Mouse (Mus musculus) urinary bladder, postnatal 25 days (tissue): ENCODE measurements around the gene Slbp.

Source experiments
- DNase-seq: peaks from one replicate; pipeline ENCODE4 v3.0.0; 2022; ENCODE audit warnings: low spot score

The Slbp gene

DNA sequence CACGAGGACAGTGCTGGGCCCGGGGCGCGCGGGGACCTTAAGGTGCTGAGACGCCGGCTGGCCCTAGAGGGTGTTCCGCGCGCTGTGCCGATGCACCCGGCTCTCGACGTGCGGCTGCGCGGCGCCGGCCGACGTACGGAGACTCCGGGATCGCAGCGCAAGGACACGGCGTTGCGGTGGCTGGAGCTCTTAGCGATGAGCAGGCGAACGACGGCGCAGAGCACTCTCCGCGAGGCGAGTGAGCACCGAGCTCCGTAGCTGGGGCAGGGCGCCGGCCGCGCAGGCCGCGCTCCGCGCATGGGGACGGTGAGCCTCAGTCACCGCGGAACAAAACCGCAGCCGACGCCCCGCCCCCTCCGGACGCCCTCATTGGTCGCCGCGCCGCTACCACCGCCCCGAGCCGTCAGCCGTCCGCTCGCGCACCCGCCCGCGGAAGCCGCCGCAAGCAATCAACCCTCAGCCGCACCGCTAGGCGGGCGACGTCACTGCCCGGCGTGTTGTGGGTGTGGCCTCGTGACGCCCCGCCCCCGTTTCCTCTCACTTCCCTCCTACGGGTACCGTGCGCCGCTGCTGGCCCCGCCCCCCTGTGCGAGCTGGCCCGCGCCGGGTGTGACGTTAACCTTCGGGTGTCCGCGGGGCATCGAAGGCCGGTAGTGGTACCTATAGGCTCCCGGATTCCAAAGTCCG is 22.9 kb downstream of the Slbp start, which contains the start of the genes Fam53a and Gm9903:
Gene Fam53a, minus strand, starts transcription at position 335 of the 687 bp plus-strand sequence.
Gene Gm9903, plus strand, starts transcription at position 625 of the 687 bp plus-strand sequence.
- DNase-seq, result peak; percentile 100

DNA sequence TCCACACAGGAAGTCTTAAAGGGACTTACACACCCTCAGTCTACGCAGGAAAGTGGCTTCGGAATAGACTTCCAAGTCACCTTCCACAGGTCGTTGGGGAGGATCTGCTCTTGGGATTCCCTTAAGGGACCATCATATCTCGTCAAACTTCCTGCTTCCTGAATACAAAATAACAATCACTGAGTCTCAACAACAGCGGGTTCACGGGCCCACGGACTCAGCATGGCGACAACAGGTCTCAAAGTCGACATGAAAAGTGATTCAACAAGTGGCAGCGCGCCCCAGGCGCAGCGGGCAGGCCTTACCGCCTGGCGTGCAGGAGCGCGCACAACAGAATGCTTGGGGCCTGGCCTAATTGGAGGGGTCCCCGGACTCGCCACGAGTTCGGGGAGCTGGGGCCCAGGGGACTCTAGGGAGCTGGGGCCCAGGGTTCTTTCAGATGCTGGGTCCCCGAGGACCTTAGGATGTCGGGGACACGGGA is 23.5 kb downstream of the Slbp start:
- peak; percentile 52 for DNase-seq

DNA sequence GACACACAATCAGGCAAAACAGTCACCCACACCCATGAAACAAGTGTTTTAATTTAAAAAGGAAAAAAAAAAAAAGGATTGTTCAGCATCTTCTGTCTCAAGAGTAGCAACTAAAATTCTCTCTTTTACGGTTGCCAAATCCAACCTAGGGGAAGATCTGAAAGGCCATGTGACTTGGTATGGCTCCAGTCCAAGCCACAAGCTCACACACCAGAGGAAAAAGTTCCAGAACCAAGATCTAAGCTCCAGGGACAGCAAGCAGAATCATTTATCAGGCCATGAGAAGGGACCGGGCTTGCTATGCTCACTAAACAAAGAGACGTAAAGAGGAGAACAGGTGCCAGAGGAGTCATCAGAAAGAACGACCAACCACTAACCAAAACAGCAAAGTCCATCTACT is 24.4 kb downstream of the Slbp start:
- no peak for DNase-seq

DNA sequence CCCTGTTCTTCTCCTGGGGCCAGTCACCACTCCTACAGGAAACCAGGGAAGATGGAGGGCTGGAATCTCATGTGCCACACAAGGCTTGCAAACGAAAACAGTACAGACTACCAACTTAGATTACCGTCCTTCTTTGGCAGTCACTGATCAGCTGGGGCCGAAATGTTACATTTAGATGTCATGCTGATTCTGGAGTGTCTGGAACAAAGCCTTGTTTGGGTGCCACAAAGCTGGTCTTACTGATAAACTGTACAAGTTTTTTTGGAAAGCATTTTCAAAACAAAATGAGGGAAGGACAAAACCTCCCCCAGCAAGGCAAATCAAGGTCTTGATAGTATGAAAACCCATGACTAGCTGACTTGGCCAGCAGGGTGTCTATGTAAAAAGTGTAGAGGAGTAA is 28.6 kb downstream of the Slbp start:
- no peak for DNase-seq

DNA sequence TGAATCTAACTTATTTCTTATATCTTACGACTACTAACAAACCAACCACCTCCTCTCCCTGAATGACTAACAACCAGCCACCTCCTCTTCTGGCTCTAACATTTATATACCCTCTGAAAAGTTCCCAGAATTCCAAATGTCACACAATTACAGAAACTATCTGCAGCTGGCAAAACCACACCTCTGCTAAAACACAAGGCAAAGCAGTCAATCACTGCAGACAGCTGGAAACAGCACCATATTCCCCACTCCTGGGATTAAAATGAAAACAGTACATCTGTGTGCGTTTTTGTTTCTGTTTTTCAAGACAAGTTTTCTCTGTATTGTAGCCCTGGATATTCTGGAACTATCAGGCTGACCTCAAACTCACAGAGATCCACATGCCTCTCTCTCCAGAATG is 29.7 kb downstream of the Slbp start:
- no peak for DNase-seq

DNA sequence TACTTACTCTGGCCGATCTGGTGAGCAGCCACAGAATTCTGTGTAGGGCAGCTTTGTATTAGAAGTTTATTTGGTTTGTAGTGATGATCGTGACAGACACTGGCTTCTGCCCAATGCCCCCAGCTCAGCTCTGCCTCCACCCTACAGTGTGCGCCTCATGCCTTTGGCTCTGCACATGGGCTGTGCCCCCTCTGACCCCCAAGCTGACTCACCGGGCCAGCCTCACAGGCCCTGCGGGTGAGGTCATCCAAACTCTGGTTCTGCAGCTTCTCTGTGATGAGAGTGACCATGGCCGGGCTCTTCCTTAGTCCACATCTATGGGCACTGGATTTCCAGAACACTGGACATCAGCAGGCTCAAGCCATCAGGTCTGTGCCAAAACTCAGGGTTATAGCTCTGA is 38.0 kb downstream of the Slbp start:
- no peak for DNase-seq

DNA sequence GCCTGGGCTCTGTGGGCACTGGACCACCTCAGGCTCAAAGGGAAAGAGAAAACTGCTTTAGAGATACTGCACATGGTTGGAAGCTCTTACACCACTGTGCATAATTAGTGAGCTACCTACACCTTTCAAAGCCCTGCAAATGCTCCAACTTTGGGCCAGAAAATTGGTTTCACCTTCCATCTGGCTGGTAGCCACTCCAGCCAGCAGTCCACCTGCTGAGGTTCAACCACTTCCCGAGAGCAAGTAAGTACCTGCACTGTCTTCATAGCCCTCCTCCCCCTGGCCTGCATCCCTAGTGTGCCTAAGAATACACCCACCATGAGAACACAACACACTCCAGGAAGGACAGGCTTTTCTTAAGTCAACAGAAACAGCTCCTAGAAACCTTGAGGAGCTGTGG is 40.6 kb downstream of the Slbp start:
- DNase-seq, result no peak

DNA sequence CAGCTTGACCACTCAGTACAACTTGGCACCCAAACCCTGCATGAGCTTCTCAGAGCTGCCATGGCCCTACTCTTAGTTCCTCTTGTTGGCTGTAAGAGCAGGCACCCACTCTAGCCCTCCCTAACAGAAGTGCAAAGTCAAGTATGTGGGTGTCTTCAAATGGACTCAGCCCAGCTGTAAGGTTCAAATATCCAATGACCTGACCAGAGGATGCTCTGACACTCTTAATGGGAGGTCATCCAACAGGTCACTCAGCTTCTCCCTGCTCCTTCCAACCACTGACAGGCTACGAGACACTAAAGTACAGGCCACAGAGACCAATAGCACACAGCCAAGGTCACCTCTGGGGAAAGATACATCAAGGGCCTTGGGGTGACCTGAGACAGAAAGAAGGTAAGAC is 43.1 kb downstream of the Slbp start:
- DNase-seq, result no peak

DNA sequence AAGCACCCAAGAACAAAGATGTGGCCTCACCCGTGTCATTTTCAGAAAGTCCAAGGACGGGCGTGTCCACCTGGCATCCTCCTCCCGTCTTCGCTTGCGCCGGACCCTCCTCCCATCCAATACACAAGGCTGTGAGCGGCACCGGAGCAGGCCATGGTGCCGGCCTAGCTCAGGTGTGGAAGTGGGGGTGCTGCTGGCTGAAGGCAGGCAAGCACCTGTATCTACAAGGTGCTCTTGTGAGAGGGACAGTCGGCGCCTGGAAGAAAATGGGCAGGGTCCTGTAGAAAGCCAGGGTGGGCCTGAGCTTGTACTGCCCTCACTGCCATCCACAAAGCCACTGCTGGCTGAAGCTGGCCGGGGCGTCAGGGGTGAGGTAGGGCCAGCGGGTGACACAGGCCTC is 44.9 kb downstream of the Slbp start:
- no peak for DNase-seq

DNA sequence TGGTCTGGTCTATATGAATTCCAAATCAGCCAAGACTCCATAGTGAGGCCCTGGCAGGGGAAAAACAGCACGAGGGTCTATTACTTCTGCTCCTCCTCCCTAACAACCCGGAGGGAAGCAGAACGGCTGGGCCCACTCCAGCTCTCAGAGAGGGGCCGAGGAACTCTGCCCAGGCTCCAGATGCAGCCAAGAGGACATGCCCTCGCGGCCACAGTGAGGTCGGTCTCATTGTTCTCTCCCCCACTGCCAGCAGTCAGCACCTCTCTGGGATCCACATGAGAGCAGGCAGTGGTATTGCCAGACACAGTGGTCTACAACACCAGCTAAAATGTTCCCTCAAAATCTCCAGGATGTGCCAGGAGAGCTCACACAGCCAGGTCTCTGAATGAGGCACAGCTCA is 45.7 kb downstream of the Slbp start:
- no peak for DNase-seq

DNA sequence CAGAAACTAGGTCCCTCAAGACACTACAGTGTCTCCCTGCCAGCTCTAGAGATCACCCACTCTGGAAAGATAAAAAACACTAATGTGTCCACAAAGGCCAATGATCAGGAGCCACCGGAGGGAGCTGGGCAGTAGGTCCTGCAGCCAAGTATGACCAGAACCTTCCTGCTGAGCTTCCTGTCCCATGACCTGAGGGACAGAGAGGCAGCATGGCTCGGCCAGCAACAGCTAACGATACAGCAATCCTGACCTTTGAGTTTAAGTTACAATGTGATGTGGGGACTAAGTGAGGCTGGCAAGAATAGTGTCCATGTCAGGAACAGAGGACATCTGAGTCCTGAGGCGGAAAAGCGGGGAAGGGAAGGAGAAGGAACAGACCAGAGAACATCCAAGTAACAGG is 47.1 kb downstream of the Slbp start:
- no peak for DNase-seq

DNA sequence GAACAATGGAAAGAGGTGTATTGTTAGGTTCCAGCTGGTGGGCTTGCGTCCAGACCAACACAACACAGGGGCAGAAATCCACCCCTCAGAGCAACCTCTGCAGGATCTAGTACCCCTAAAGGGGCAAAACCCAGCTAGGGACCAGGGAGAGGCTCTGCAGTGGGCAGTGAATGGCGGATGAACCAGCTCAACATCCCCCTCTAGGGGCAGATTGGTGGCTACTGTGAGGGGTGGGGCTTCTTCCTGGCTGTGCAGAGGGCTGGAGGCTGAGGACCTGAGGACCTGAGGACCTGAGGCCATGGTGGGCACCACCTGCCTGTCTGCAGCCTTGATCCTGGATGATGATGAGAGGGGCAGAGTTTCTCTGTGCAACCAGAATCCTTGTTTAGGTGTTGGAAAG is 58.8 kb downstream of the Slbp start:
- DNase-seq, result no peak

DNA sequence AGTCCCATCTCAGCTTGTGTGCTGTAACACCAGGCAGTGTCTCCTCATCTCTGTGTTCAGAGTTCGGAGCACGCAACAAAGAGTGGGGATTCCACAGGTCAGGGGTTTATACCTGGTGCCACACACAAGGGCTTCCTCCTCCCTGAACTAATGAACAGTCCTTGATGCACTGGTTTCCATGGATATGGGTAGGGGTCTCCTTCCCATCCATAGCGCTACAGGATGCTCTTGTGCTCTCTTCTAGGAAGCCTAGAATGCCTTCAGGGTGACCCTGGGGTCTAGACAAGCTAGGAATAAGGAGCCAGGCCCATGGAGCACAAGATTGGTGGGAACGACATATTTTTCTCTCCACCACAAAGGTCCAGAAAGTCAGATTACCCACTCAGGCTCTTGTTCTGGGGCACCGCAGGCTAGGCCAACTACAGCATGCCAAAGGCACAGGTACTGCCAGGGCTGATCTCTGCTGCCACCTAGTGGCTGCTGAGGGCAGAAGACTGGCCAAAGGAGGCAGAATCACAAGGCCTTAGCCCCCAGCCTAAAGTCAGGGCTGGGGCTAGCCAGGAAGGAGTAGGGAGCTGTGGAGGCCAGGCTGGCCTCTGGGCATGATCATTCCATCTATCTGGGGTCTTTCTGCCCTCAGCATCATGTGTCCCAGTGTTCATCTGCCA is 63.0 kb downstream of the Slbp start:
- DNase-seq, result peak; percentile 73

DNA sequence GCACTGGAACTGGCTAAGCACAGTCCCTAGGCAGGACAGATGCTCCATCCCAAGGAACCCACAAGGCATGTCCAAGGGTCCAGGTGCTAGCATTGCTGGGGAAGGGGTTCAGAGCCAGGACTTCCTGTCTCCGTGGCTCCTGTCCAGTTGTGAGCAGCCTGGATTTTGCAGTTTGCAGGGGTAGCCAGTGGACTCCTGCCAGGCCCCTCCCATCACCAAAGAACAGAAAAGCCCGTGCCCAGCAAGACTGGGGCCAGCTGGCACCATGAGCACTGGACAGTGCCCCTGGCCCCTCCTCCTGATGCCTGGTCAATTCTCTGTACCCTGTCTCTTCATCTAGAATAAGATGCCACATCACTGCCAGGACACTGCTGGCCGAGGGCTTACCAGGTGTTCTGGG is 64.3 kb downstream of the Slbp start:
- no peak for DNase-seq

DNA sequence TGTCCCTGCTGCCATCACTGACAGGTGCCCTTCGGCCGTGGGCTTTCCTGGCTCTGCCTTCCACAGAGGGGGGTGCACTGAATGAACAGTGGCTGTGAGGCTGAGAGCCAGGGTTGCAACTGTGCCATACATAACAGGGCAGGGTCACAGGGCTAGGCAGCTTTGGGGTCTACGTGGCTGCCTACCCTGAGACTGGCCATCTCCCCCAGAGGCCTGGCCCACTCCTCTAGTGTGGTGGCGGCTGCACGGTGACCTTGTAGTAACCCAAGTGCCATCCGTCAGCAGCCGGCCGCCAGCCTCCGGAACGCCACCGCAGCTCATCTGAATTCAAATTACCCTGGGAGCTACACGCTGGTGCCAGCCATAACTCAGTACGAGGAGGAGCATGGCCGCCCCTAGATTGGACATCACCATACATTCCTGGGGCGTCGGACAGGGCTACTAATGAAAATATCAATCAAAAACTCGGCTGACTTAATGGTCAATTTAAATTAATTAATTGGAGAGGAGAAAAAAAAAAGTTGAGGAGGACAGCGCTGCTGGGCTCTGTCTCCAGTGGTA is 64.8 kb downstream of the Slbp start:
- DNase-seq, result no peak
